Mouse (Mus musculus) gastrocnemius, postnatal 4 days (tissue): ENCODE data around the gene Vcam1. TPM values are rescaled to one million over a fixed set of nuclear protein-coding genes. Genes with fewer than 3 reads are reported as not detected.

Source experiments
- DNase-seq, 2 experiments: peaks; one replicate each; pipeline ENCODE4 v3.0.0; 2021 to 2022; ENCODE audit warnings: low spot score in 2 of 2, mixed read lengths in 2 of 2
- total RNA-seq, 2 experiments: library from RNA; stranded (reverse); gene quantifications; 2 replicates each; pipeline ENCODE4 v1.2.3; 2021

Vcam1 gene
- total RNA-seq, 2 experiments from 2014 or later: 20.4 to 21.9 TPM

DNA sequence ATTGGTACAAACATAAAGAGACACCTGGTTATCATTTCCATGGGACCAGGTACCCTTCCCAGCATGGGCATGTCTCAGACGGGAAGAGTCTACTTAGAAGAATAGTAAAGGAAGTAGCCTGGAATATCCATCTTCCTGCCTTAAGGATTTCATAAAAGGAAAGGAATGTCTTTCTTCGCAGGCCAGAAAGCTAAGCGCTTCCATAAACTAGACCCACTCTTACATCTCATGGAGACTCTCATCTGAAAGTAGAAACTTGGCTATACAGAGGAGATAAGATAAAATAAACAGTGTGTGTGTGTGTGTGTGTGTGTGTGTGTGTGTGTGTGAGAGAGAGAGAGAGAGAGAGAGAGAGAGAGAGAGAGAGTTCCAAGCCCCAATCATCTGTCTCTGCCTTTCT, 36.9 kb downstream of the Vcam1 start:
- no peak for DNase-seq

DNA sequence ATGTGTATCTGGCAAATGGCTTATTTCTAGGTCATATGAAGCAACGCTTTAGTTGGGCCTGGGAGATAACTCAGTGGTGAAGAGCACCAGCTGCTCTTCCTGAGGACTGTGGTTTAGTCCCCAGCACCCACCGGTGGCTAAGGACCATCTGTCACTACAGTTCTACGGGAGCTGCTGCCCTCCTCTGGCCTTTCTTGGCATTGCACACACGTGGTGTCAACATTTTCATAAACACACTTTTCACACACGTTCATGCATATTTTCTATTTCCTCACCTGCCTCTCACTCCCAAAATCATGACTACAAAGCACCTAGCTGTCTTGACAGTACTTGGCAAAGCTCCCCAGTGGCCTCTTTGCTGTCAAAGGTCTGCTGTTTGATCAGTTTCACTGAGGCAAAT, 37.8 kb downstream of the Vcam1 start:
- no peak for DNase-seq

DNA sequence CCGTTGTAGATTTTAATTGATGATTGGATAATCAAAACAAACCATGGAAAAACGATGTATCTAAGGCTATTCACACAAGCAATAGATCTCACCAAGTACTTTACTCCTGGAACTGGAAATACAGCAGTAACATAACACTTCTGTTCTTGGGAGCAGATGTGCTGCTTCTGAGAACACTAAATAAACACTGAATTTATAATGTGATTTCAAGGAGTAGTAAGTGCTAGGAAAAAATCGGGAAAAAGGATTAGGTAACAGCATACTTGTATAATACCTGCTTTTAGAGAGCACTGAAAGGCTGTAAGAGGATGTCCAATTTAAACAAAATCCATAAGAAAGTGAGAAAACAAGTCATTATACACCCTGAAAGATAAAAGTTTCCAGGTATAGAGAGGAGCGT, 43.5 kb downstream of the Vcam1 start:
- DNase-seq: no peak

DNA sequence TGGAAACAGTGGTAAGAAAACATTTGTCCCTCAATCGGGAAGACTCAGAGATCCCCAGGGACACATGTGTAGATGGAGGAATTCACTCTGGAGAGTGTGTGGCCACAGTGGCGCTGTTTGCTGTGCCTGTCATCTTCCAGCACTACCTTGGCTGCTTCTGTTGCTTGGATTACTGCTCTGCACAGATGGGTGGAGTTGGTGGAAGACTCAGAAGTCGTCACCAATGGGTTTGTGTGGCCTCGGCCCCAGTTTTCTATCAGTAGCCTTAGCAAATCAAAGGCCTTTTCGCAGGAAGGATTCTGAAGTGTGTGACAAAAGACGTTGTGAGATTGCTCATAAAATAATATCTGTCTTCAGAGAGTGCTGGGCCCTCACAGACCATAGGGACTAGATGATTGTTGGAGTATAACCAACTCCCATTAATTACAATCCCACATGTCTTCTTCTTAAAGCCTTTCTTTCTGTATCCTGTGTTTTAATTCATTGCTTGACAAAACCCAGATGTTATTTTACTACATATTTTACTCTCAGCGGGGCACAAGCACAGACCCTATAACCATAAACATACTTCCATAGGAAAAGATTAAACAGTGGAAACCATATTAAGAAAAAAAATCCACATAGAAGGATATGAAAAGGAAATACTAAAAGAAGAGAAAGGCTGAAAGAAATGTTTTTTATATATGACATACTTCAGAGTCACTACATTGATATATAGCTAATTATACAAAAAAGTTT, 48.4 kb downstream of the Vcam1 start:
- no peak for DNase-seq

DNA sequence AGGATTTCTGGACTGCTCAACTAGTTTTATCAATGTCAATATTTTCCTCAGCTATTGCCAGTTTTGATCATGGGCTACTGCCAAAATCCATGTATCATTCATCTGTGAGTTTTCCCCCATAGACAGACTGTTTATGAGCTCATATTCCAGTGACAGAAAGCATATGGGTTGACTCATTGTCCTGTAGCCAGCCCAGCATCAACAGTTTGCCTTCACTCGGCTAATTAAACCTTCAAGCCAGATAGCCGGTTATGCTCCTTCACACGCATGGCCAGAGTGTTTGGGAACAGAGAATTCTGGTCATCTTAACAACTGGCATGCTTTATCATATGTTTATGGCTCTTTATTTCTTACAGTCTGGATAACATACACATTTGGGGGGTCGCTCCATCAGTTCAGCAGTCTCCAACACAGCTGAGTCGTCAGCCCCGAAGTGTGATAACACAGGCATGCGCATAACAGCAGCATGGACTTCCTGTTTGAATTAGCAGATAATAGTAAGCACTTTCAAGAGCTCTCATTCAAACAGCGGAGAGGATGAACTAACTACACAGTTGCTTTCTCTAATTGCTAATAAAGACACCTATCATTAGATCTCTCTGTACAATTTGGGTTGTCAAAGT, 49.2 kb downstream of the Vcam1 start:
- DNase-seq: no peak

DNA sequence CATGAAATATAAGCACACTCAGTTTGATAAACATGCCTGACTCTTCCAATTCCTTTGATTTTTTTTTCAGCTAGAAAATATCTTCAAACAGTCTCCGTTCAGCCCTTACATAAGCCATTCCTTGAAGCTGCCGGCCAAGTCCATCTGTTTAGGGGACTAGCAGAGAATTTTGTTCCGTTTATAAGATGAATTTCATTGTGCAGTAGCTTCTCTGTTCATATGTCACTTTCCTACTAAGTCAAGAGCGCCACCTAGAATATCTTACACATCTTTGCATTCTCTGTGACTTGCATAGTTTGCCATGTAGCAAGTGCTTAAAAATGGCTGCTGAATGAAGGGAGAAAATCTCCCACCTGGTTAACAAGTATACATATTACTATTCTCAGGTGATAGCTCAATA, 51.0 kb downstream of the Vcam1 start:
- DNase-seq: no peak

DNA sequence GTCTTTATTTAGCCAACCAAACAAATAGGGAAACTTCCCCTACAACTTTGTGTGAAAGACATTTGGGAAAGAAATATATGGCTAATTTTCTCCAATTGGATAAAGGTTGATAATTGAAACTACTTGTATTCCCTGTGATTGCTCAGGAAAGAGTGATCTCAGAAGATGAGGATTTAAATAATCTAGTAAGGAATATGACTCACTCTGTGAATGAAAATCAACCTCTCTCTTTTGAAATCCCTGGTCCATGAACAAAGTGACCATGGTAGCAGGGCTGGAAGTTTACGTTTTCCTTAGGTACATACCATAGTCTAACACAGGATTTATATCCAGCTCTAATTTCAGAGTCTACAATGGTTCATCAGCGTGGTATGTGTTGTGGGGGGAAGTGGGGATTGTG, 52.7 kb downstream of the Vcam1 start:
- DNase-seq: no peak

DNA sequence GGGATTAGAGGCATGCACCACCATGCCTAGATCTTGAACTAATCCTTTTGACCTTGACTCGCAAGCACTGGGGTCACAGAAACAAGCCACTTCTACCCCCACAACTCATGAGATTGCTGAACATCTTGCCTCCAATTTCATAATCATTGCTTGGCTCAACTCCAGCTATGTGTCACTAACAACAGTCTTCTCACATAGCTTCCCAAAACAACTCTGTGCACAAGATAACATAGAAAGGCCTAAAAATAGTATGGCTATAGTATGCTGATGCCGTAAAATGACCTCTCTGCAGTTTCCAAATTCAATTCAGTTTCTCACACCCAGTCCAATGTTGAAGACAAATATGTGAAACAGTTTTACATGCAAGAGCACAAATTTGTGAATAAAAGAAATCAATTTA, 56.9 kb downstream of the Vcam1 start:
- DNase-seq: no peak

DNA sequence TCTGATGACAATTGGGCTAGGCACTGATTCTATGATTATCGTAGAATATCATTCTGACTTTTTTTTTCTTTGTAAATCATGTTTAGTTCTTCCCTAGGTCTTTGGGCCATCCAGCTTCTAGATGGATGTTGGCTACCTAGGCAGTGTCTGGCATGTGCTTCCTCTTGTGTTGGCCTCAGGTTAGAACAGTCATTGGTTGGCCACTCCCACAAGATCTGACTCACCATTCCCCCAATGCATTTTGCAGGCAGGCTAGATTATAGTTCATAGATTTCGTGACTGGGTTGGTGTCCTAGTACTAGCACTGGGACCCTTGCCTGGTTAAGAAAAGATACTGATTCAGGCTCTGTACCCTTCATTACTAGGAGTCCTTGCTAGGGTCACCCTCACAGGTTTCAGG, 67.3 kb downstream of the Vcam1 start:
- DNase-seq: no peak

DNA sequence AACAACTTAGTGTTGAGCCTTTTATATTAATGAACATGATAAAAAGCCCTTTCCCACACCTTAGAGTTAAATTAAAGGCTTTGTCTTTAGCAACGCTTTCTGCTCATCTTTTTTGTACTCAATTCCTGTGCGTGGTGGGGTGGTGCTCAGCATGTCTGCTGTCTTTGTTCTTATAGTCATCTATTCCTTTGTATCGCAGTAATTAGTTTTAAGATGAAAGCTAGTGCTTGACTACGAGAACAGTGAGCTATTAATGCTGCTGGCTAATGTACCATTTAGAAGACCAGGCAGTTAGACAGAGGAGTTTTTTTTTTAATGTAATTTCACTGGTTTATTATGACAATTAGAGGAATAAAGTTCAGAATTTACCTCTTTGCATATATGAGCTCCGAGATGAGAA, 69.2 kb downstream of the Vcam1 start:
- no peak for DNase-seq

Other genes starting within 250 kb of the Vcam1 start
- 10 to 100 TPM in 1 of 2 experiments, 1 to 10 TPM in 1; 8.3 to 11.3 TPM for gene Dph5, start 241.9 kb downstream of the Vcam1 start, total RNA-seq
- 10 to 100 TPM; 27.3 to 29.6 TPM for gene Slc30a7, start 122.3 kb downstream of the Vcam1 start, total RNA-seq
- gene Extl2, start 122.2 kb downstream of the Vcam1 start, total RNA-seq: 10 to 100 TPM; 16.1 to 16.3 TPM
- gene Gpr88, start 123.8 kb upstream of the Vcam1 start, total RNA-seq: under 1 TPM; 0.08 to 0.10 TPM